Mouse (Mus musculus) kidney, postnatal 0 days (tissue): ENCODE measurements at regions not wholly inside any gene's neighbourhood (a gene's known extent, or its start where the extent isn't known, plus 50 kb on each side); places are given as distances from the start of the nearest gene placed in this dataset.
A peak's percentile ranks its signal among the peaks of the same experiment; 100 is the strongest.

Experiments
- ATAC-seq: fragments of 200-750 bp; cut with Nextera tagmentation; replicated peaks from 2 replicates; pipeline ENCODE4 v1.8.0; 2017; ENCODE audit warnings: low read depth, moderate number of reproducible peaks, moderate TSS enrichment, moderate library complexity; ENCODE audit not compliant: low FRiP score
- DNase-seq: peaks from one replicate; pipeline ENCODE4 v3.0.0-alpha.2; 2016; ENCODE audit warnings: low spot score
- H3K27ac ChIP-seq: fragments of 300-500 bp; sonication (generic); 2 replicates; pipeline ENCODE4 v1.5.1; 2014; ENCODE audit warnings: mild to moderate bottlenecking
- H3K27me3 ChIP-seq: fragments of 300-500 bp; sonication (generic); 2 replicates; pipeline ENCODE4 v1.6.1; 2014; ENCODE audit warnings: low read length, mixed read lengths; ENCODE audit not compliant: insufficient read depth
- H3K36me3 ChIP-seq: fragments of 300-500 bp; sonication (generic); 2 replicates; pipeline ENCODE4 v1.6.1; 2014; ENCODE audit warnings: low read length, mixed read lengths; ENCODE audit not compliant: insufficient read depth
- H3K4me1 ChIP-seq: fragments of 300-500 bp; sonication (generic); replicated peaks from 2 replicates; pipeline ENCODE4 v1.6.1; 2014; ENCODE audit warnings: antibody characterized with exemption, low read length, mixed read lengths; ENCODE audit not compliant: insufficient read depth
- H3K4me2 ChIP-seq: fragments of 300-500 bp; sonication (generic); 2 replicates; pipeline ENCODE4 v1.6.1; 2014; ENCODE audit warnings: mild to moderate bottlenecking, low read length, moderate library complexity, mixed read lengths
- H3K4me3 ChIP-seq: fragments of 300-500 bp; sonication (generic); replicated peaks from 2 replicates; pipeline ENCODE4 v1.5.1; 2014; ENCODE audit warnings: low read depth, low read length
- H3K9ac ChIP-seq: fragments of 300-500 bp; sonication (generic); 2 replicates; pipeline ENCODE4 v1.6.1; 2014; ENCODE audit warnings: low read depth, low read length
- H3K9me3 ChIP-seq: fragments of 300-500 bp; sonication (generic); replicated peaks from 2 replicates; pipeline ENCODE4 v1.6.1; 2016; ENCODE audit warnings: low read length, inconsistent platforms, mixed read lengths
- CTCF ChIP-seq: IDR thresholded peaks from 2 replicates; pipeline ENCODE4 v1.5.1; 2016; ENCODE audit warnings: antibody characterized with exemption, low read depth, mild to moderate bottlenecking, moderate library complexity
- WGBS: fragments of 180-500 bp; shearing (Covaris S2); extraction: QIAGEN DNeasy Blood & Tissue Kit; methylation state at CpG from one replicate; pipeline ENCODE4 v1.1.7; 2014; 5-methylcytosine and 5-hydroxymethylcytosine counted together

GRCm38 (mm10) chr7:134527351-134527750 is 141.9 kb upstream of the D7Ertd443e start:
- Histone ChIP-seq H3K4me1 (no peaks in the 10 kb centered on the region), H3K36me3 (no peaks in the 10 kb centered on the region), H3K27ac (no peak overlapping the region), H3K4me2 (no peak overlapping the region), H3K4me3 (no peak overlapping the region), H3K9me3 (no peaks in the 10 kb centered on the region), H3K27me3 (no peaks in the 10 kb centered on the region), H3K9ac (no peak overlapping the region)
- 84% methylated on average over 2 of the region's 2 CpGs for WGBS
- no peak for DNase-seq
- no peak for ATAC-seq
- no peak for TF ChIP-seq CTCF

DNA sequence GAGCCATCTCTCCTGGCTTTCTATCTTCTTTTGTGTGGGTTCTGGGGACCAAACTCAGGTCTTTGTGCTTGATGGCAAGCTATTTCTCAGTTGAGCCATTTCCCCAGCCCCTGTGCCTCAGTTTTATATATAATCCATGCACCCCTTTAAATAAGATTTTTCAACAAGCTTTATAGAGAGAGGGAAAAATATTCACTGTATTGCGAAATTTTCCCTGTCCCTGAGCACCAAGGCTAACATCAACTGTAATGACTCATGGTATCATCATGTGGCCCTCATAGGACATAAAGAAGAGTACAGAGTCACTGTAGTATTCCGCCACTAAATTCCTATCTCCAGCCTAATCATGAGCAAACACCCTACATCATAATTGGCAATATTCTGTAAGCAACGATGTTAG is 142.4 kb upstream of the Dock1 start:
- TF ChIP-seq CTCF, result no peak
- H3K4me1 ChIP-seq, result no peaks in the 10 kb centered on the region
- 92% methylated on average over 3 of the region's 3 CpGs for WGBS
- H3K9ac ChIP-seq, result no peak overlapping the region
- ATAC-seq (no peak), DNase-seq (no peak)
- H3K27me3 ChIP-seq, result no peaks in the 10 kb centered on the region
- H3K27ac ChIP-seq, result no peak overlapping the region
- no peak overlapping the region for H3K4me2 ChIP-seq
- no peak overlapping the region for H3K4me3 ChIP-seq
- no peaks in the 10 kb centered on the region for H3K9me3 ChIP-seq
- no peaks in the 10 kb centered on the region for H3K36me3 ChIP-seq

DNA sequence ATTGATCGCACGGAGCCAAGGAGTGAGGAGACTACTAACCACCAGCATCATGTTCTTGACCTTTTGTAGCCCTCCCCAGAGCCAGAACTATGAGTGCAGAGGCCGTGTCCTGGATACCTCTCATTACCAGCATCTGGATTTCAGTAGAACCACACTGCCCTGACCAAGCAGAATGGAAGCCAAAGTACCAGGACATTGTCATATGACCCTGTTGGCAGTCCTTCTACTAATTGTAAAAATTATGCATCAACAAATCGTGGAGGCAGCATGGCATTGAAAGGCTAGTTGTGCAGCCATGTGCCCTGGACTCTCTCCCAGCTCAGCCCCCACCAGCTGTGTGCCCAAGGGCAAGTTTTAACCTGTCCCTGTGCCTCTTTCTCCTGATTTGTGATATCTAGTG is 135.6 kb upstream of the Dock1 start:
- WGBS, result 72% methylated on average over 4 of the region's 4 CpGs
- H3K9me3 ChIP-seq, result no peaks in the 10 kb centered on the region
- H3K4me3 ChIP-seq, result no peak overlapping the region
- H3K4me1 ChIP-seq, result no peaks in the 10 kb centered on the region
- ATAC-seq, result no peak
- TF ChIP-seq CTCF, result no peak
- no peaks in the 10 kb centered on the region for H3K27me3 ChIP-seq
- no peak overlapping the region for H3K27ac ChIP-seq
- no peak overlapping the region for H3K4me2 ChIP-seq
- H3K36me3 ChIP-seq, result no peaks in the 10 kb centered on the region
- no peak overlapping the region for H3K9ac ChIP-seq
- no peak for DNase-seq

DNA sequence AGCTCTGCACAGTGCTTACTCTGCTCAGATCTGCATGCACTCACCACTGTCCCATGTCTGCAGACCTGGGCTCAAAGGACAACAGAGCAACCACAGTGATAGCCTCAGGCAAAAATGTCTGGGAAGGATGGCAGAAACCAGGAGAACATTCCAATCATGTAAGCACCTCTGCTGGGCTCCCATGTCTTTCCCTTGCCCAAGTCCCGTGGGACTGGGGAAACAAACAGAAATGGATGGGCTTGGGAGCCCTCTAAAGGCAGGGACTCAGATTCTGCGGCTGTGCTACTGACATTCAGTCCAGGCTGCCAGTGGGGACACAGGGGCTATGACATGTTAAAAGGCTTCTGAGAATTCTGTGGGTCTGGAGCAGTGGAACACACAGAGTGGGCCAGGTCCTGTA is 128.8 kb upstream of the Dock1 start:
- H3K4me2 ChIP-seq, result no peak overlapping the region
- H3K36me3 ChIP-seq, result no peaks in the 10 kb centered on the region
- no peak overlapping the region for H3K9ac ChIP-seq
- no peaks in the 10 kb centered on the region for H3K27me3 ChIP-seq
- no peak for ATAC-seq
- H3K4me1 ChIP-seq, result no peaks in the 10 kb centered on the region
- H3K4me3 ChIP-seq, result no peak overlapping the region
- TF ChIP-seq CTCF, result no peak
- no peak for DNase-seq
- 39% methylated on average over 2 of the region's 2 CpGs for WGBS
- no peaks in the 10 kb centered on the region for H3K9me3 ChIP-seq
- H3K27ac ChIP-seq, result no peak overlapping the region

DNA sequence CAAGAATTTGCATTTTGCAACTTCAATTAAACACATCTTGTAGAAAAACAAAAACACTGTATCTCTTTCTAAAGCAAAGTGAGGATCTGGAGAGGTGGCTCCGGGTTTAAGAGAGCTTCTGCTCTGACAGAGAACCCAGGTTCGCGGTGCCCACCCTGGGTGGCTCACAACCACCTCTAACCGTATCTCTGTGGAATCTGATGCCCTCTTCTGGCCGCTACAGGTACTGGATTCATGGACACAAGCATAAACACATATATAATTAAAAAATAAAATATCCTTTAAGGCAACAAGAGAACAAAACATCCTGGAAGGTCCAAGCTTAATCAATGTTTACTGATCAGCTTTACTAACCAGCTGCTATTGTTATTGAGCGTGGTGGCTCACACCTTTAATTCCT is 124.3 kb upstream of the Dock1 start:
- H3K27ac ChIP-seq, result no peak overlapping the region
- H3K4me3 ChIP-seq, result no peak overlapping the region
- no peaks in the 10 kb centered on the region for H3K27me3 ChIP-seq
- no peak overlapping the region for H3K4me2 ChIP-seq
- no peak for DNase-seq
- no peaks in the 10 kb centered on the region for H3K9me3 ChIP-seq
- WGBS, result 83% methylated on average over 6 of the region's 6 CpGs
- no peaks in the 10 kb centered on the region for H3K36me3 ChIP-seq
- no peak for ATAC-seq
- H3K9ac ChIP-seq, result no peak overlapping the region
- H3K4me1 ChIP-seq, result 0 out of 2 replicates have a peak, but pooled peaks cover 3% of the 10 kb centered on the region
- TF ChIP-seq CTCF, result peak; percentile 42

GRCm38 (mm10) chr7:134549286-134549919 is 121.1 kb upstream of the Dock1 start:
- WGBS, result 78% methylated on average over 8 of the region's 8 CpGs

More at GRCm38 (mm10) chr7:134549286-134549919, 121.1 kb upstream of the Dock1 start:
- no peak overlapping the region for H3K4me2 ChIP-seq
- H3K9ac ChIP-seq, result no peak overlapping the region
- ATAC-seq (no peak), DNase-seq (no peak)
- no peaks in the 10 kb centered on the region for H3K36me3 ChIP-seq
- H3K4me1 ChIP-seq, result 0 out of 2 replicates have a peak, but pooled peaks cover 6% of the 10 kb centered on the region
- no peak overlapping the region for H3K27ac ChIP-seq
- TF ChIP-seq CTCF, result no peak
- no peak overlapping the region for H3K4me3 ChIP-seq
- H3K27me3 ChIP-seq, result no peaks in the 10 kb centered on the region
- no peaks in the 10 kb centered on the region for H3K9me3 ChIP-seq
